ENCODE assay signal across 23 mouse cellular contexts in the genomic region with DNA sequence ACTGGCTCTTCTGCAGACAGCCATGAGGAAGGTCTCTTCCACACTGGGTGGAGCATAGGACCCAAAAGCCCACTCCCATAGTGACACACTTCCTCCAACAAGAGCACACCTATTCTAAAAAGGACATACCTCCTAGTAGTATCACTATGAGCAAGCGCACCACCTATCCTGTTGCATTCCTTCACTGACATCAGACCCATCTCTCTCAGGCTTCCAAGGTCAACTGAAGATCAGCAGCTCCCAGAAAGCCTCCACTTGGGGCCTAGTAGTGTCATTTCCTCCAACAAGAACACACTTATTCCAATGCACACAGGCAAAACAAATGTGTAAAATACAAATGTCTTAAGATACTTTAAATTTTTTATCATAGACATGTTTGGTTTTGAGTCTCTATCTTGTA.
"Had no signal": no experiment of that assay in that cellular context is flagged by ENCODE, and none has a peak within 500 bp of the region (broad histone marks: within the 10 kb centered on the region; RNA-seq: fewer than 3 reads in every experiment).

No protein-coding gene starts in this region.

- H3K27ac ChIP-seq: gastrocnemius, adult 2 months; heart, embryonic 13.5 days; heart, embryonic 15.5 days; hindbrain, embryonic 10.5 days; hindbrain, embryonic 12.5 days; hindbrain, embryonic 14.5 days; intestine, embryonic 15.5 days; layer of hippocampus, adult 2 months; left cerebral cortex, adult 2 months; limb, embryonic 13.5 days; limb, embryonic 15.5 days; liver, embryonic 13.5 days; liver, embryonic 15.5 days had no signal

- H3K9ac ChIP-seq: heart, embryonic 13.5 days; heart, embryonic 15.5 days; hindbrain, embryonic 12.5 days; hindbrain, embryonic 14.5 days; intestine, embryonic 15.5 days; limb, embryonic 13.5 days; limb, embryonic 15.5 days; liver, embryonic 13.5 days; liver, embryonic 15.5 days had no signal

- H3K9me3 ChIP-seq: heart, embryonic 13.5 days; heart, embryonic 15.5 days; hindbrain, embryonic 10.5 days; hindbrain, embryonic 12.5 days; intestine, embryonic 15.5 days; limb, embryonic 13.5 days; limb, embryonic 15.5 days; liver, embryonic 13.5 days; liver, embryonic 15.5 days had no signal

- H3K27me3 ChIP-seq: heart, embryonic 13.5 days; heart, embryonic 15.5 days; hindbrain, embryonic 12.5 days; intestine, embryonic 15.5 days; limb, embryonic 13.5 days; limb, embryonic 15.5 days; liver, embryonic 13.5 days; liver, embryonic 15.5 days had no signal

- DNase-seq: gastrocnemius, adult 2 months; gastrocnemius, postnatal 10 days; gastrocnemius, postnatal 25 days; heart, adult 18-20 months; heart, postnatal 14 days; heart, postnatal 4 days; kidney, adult 18-20 months; kidney, adult 8-10 months; kidney, postnatal 10 days; kidney, postnatal 25 days; kidney, postnatal 4 days; liver, embryonic 13.5 days had no signal

- H3K4me3 ChIP-seq: gastrocnemius, adult 2 months; heart, embryonic 13.5 days; heart, embryonic 15.5 days; hindbrain, embryonic 10.5 days; hindbrain, embryonic 12.5 days; intestine, embryonic 15.5 days; layer of hippocampus, adult 2 months; left cerebral cortex, adult 2 months; limb, embryonic 13.5 days; limb, embryonic 15.5 days; liver, embryonic 13.5 days; liver, embryonic 15.5 days had no signal
